Mouse (Mus musculus) monocyte, adult 2 months (primary cell): ENCODE data around the gene Degs1.

Source experiments
- DNase-seq, 2 experiments: peaks; one replicate each; pipeline ENCODE4 v3.0.0; 2022; ENCODE audit warnings: low spot score in 2 of 2, low read depth in 1 of 2

Gene Degs1

DNA sequence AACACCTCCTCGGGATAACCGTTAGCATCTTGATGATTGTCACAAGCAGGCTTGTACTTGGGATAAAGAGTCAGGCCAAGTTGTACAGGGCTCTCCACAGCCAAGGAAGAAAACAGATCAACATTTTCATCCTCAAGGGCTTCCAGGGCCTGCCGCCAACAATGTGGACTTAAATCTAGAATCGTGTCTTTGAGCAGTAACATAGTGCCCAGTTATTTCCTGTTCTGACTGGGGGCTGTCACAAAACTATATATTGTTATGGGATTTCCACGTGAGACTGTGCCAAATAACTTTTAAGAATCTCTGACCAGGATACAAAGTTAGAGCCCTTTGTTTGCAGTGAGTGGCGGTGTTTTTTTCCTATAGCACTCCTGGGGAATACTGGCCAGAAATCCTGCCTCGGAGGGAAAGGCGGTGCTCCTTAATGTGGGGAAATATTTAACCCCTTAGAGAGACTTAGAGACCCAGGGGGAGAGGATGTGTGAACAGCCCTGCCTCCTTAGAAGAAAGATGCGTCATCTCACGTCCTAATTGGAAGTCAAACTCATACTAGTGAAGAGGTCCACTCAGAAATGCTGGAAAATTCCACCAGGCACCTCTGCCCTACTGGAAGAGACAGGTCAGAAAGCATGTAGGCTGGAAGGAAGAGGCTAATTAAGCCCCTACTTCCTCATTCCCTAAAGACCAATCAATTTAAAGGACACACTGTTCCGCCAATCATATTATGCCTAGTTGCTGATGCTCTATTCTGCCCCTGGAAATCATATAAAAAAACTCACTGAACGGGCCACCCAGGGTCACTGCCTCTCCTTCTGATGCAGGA, 55.3 kb downstream of the Degs1 start:
- no peak for DNase-seq

- no peak for DNase-seq
Measured at GRCm38 (mm10) chr1:182226261-182226660, 56.3 kb downstream of the Degs1 start.
